Mouse (Mus musculus) liver, embryonic 14.5 days (tissue): ENCODE measurements around the gene Riok1.

Experiments
- CTCF ChIP-seq: IDR thresholded peaks from 2 replicates; pipeline ENCODE4 v1.5.1; 2016; ENCODE audit warnings: antibody characterized with exemption, low read depth, control low read depth
- EP300 ChIP-seq: IDR thresholded peaks from 2 replicates; pipeline ENCODE4 v1.6.1; 2016; ENCODE audit warnings: antibody characterized with exemption, low read depth

- no peak for TF ChIP-seq CTCF
- TF ChIP-seq EP300 = no peak
Observed at GRCm38 (mm10) chr13:38018791-38019190, 18.0 kb upstream of the Riok1 start.
